Mouse (Mus musculus) forebrain, embryonic 11.5 days (tissue): ENCODE results near the gene Nktr. TPM values are rescaled to one million over a fixed set of nuclear protein-coding genes. Genes with fewer than 3 reads are reported as not detected.

Source experiments
- ATAC-seq: fragments of 200-750 bp; cut with Nextera tagmentation; replicated peaks from 2 replicates; pipeline ENCODE4 v1.8.0; 2017; ENCODE audit warnings: moderate TSS enrichment; ENCODE audit not compliant: low FRiP score
- DNase-seq: peaks from one replicate; pipeline ENCODE4 v3.0.0-alpha.2; 2017; ENCODE audit warnings: low spot score
- H3K27ac ChIP-seq: fragments of 300-500 bp; sonication (generic); 2 replicates; pipeline ENCODE4 v1.5.1; 2014; ENCODE audit warnings: low read depth, low read length
- H3K27me3 ChIP-seq: fragments of 300-500 bp; sonication (generic); 2 replicates; pipeline ENCODE4 v1.6.1; 2014; ENCODE audit warnings: mild to moderate bottlenecking, low read length, mixed read lengths; ENCODE audit not compliant: control insufficient read depth, insufficient read depth
- H3K36me3 ChIP-seq: fragments of 300-500 bp; sonication (generic); 2 replicates; pipeline ENCODE4 v1.6.1; 2014; ENCODE audit warnings: mild to moderate bottlenecking, low read length, moderate library complexity, mixed read lengths; ENCODE audit not compliant: control insufficient read depth, insufficient read depth
- H3K4me1 ChIP-seq: fragments of 300-500 bp; sonication (generic); replicated peaks from 2 replicates; pipeline ENCODE4 v1.6.1; 2014; ENCODE audit warnings: low read length, mixed read lengths; ENCODE audit not compliant: control insufficient read depth, insufficient read depth
- H3K4me2 ChIP-seq: fragments of 300-500 bp; sonication (generic); 2 replicates; pipeline ENCODE4 v1.6.1; 2014; ENCODE audit warnings: low read depth, mild to moderate bottlenecking, low read length, moderate library complexity, mixed read lengths; ENCODE audit not compliant: severe bottlenecking
- H3K4me3 ChIP-seq: fragments of 300-500 bp; sonication (generic); 2 replicates; pipeline ENCODE4 v1.5.1; 2014; ENCODE audit warnings: low read depth, low read length
- H3K9ac ChIP-seq: fragments of 300-500 bp; sonication (generic); 2 replicates; pipeline ENCODE4 v1.6.1; 2014; ENCODE audit warnings: low read length
- H3K9me3 ChIP-seq: fragments of 300-500 bp; sonication (generic); 2 replicates; pipeline ENCODE4 v1.6.1; 2016; ENCODE audit warnings: low read length, mixed read lengths; ENCODE audit not compliant: control insufficient read depth
- WGBS: fragments of 180-500 bp; shearing (Covaris S2); extraction: QIAGEN DNeasy Blood & Tissue Kit; methylation state at CpG from one replicate; pipeline ENCODE4 v1.1.7; 2014; 5-methylcytosine and 5-hydroxymethylcytosine counted together
- polyA plus RNA-seq: library from polyadenylated mRNA; unstranded; fragments of >200 nt; fragmentation: Nextera tagmentation; extraction: Ambion mirVana; gene quantifications from 2 replicates; pipeline ENCODE4 v1.2.1, GENCODE M21; 2014

Gene Nktr
- polyA plus RNA-seq, 1 experiment from 2014 or later = 67.5 TPM

DNA sequence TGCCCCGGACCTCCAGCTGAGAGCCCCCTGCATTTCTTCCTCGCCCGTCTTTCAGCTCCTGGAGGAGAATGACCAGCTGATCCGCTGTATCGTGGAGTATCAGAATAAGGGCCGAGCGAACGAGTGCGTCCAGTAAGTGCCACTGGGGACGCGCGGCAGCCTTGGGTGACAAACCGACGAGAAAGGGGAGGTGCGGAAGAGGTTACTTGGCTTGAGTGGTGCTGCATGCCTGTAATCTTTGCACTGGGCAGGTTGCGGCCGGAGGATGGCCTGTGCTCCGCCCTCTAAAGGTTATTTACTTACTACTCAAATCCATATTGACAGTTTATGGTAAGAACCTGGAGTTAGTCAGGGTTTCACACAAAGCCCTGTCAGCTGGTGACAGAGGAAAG, 8.4 kb upstream of the Nktr start:
- Histone ChIP-seq H3K4me2 (peak overlapping the region; percentile 76), H3K36me3 (no peaks in the 10 kb centered on the region), H3K9ac (peak overlapping the region; percentile 87), H3K9me3 (no peaks in the 10 kb centered on the region), H3K27me3 (no peaks in the 10 kb centered on the region), H3K4me3 (peak overlapping the region; percentile 89), H3K4me1 (peaks cover 5% of the 10 kb centered on the region; the same call in 1 of the 2 replicates), H3K27ac (peak overlapping the region; percentile 19; the same call in 1 of the 2 replicates)
- ATAC-seq (no peak; the same call in 1 of the 2 replicates), DNase-seq (no peak)
- WGBS = 0% methylated on average over 18 of the region's 18 CpGs

DNA sequence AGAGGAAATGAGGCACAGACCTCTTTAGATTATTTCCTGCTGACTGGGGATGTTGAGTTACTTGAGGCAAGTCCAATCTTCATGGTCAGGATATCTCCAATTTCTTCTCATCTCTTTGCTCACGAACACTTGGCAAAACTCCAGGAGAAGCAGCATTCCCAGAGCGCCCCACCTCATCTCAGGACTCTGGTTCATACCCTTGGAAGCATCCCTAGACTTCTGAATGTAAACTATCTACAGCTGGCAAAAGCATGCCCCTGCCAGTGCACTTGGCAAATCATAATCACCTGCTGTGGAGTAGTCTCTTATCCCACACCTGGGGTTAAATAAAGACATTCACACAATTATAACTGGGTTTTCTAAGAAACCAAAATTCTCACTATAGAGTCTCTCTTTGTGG, 1.9 kb upstream of the Nktr start:
- no peaks in the 10 kb centered on the region for H3K27me3 ChIP-seq
- no peak overlapping the region for H3K4me3 ChIP-seq
- DNase-seq (no peak), ATAC-seq (no peak)
- H3K9ac ChIP-seq = no peak overlapping the region
- H3K36me3 ChIP-seq = no peaks in the 10 kb centered on the region
- H3K27ac ChIP-seq = no peak overlapping the region
- H3K9me3 ChIP-seq = no peaks in the 10 kb centered on the region
- H3K4me2 ChIP-seq = no peak overlapping the region
- H3K4me1 ChIP-seq = 0 out of 2 replicates have a peak, but pooled peaks cover 2% of the 10 kb centered on the region
- WGBS = 95% methylated on average over 2 of the region's 2 CpGs

DNA sequence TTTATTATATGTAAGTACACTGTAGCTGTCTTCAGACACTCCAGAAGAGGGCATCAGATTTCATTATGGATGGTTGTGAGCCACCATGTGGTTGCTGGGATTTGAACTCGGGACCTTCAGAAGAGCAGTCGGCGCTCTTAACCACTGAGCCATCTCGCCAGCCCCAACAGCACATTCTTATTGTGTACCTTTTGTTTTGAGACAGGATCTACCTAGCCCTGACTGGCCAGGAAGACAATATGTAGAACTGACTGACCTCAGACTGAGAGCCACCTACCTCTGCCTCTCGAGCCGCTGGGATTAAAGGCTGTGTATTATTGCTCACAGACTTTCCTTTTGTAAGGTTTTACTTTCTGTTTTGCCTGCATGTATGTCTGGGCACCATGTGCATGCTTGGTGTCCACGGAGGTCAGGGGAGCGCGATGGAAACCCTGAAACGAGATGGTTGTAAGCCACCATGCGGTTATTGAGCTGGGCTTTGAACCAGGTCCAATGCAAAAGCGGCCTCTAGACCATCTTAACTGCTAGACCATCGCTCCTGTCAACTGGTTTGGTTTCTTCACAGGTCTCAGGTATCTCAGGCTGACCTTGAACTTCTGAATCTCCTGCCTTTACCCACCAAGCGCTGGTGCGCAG, 781 bp upstream of the Nktr start:
- no peak for DNase-seq
- 65% methylated on average over 15 of the region's 15 CpGs for WGBS

DNA sequence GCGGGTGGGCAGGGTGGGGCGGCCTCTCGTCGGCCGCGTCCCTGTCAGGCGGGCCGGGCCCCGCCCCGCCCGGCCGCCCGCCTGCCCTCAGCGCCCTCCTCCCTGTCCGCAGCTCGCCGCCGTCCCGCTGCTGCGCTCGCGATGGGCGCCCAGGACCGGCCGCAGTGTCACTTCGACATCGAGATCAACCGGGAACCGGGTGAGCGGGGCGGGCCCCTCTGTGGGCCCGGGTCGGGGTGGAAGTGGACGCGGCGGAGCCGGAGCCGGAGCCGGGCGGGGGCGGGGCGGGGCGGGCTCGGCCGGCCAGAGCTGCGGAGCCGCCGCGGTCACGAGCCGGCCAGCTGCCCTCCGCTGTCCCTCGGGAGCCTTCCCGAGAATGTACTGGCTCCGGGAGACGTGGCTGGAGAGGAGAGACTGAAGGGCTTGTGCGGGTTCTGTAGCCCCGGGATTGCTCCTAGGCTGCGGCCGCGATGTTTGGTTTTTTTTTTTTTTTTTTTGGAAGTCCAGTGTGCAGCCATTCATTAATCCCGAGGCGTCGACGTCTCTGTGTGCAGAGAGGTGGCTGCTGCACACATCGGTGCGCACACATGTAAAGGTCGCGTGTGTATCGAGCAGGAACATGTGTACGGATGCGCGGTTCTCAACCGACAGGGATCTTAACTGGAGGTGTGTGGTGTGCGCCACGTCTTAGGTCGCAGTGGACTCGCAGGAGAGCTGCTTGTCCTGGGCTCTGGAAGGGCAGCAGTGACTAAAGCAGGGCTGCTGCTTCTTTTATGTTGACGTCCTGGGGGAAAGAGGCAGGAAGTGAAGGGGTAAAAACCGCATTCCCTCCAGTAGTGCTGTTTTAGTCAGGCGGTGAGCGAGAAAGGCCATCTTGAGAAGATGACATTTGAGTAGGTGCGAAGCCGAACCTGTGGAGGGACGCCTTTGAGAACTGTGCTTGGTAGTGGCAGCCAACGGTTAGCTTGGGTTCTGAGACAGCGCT, 670 bp downstream of the Nktr start:
- Histone ChIP-seq H3K36me3 (no peaks in the 10 kb centered on the region), H3K27ac (peak overlapping the region; percentile 88), H3K9ac (peak overlapping the region; percentile 94), H3K9me3 (no peaks in the 10 kb centered on the region), H3K4me2 (peak overlapping the region; percentile 66), H3K4me1 (0 out of 2 replicates have a peak, but pooled peaks cover 2% of the 10 kb centered on the region), H3K27me3 (no peaks in the 10 kb centered on the region), H3K4me3 (peak overlapping the region; percentile 97)
- peak; percentile 77 for ATAC-seq
- DNase-seq = peak; percentile 62
- under 1% methylated on average over 59 of the region's 87 CpGs for WGBS

More for the DNA sequence above, 781 bp upstream of the Nktr start:
- Histone ChIP-seq H3K27ac (peak overlapping the region; percentile 78; the same call in 1 of the 2 replicates), H3K9me3 (no peaks in the 10 kb centered on the region), H3K4me1 (0 out of 2 replicates have a peak, but pooled peaks cover 2% of the 10 kb centered on the region), H3K4me3 (peak overlapping the region; percentile 97), H3K27me3 (no peaks in the 10 kb centered on the region), H3K9ac (peak overlapping the region; percentile 70), H3K4me2 (peak overlapping the region; percentile 66), H3K36me3 (no peaks in the 10 kb centered on the region)
- ATAC-seq = peak; percentile 11

DNA sequence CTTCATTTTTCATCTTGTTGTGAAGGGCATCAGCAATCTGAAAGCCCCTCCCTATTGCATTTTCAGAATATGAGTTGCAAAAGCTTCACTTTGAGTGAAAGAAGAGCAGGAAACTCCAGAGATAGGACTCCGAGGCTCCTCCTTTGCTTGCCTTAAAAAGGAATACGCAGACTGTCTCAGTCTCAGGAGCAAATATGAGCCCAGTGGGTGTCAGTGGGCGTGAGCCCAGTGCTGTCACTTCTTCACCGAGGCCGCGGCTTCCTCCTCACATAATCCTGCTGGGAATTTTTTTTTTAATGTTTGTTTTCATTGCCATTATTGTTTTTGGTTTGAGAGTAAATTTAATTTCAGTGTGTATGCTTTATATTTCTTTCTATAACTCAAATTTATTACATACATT, 21.5 kb downstream of the Nktr start:
- H3K36me3 ChIP-seq = no peaks in the 10 kb centered on the region; the same call in 1 of the 2 replicates
- no peak overlapping the region for H3K9ac ChIP-seq
- no peak for DNase-seq
- no peak overlapping the region for H3K27ac ChIP-seq
- H3K4me3 ChIP-seq = no peak overlapping the region
- no peaks in the 10 kb centered on the region for H3K9me3 ChIP-seq
- no peak for ATAC-seq
- 91% methylated on average over 6 of the region's 6 CpGs for WGBS
- no peaks in the 10 kb centered on the region for H3K27me3 ChIP-seq
- no peak overlapping the region for H3K4me2 ChIP-seq
- H3K4me1 ChIP-seq = no peaks in the 10 kb centered on the region

DNA sequence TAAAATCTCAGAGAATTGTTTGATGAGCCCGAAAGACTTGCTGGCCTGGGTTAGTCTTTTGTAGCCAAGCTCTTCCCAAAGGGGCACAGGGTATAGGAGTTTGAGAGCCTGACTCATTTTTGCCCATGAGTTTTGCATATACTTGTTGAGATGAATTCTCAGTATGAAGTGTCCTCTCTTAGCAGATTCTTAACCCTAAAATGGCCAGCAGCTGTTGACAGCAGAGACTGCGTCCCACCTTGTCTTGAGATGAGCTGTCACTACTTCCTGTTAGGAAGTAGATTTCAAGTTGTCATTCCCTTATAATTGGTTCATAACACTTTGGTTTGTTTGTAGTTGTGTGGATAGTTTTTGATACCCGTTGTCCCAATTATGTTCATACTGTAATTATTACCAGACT, 22.2 kb downstream of the Nktr start:
- ATAC-seq (no peak), DNase-seq (no peak)
- no peaks in the 10 kb centered on the region for H3K27me3 ChIP-seq
- H3K9me3 ChIP-seq = no peaks in the 10 kb centered on the region
- no peaks in the 10 kb centered on the region; the same call in 1 of the 2 replicates for H3K36me3 ChIP-seq
- no peak overlapping the region for H3K4me2 ChIP-seq
- 92% methylated on average over 3 of the region's 3 CpGs for WGBS
- no peak overlapping the region for H3K9ac ChIP-seq
- H3K4me3 ChIP-seq = no peak overlapping the region
- H3K27ac ChIP-seq = no peak overlapping the region
- H3K4me1 ChIP-seq = no peaks in the 10 kb centered on the region

DNA sequence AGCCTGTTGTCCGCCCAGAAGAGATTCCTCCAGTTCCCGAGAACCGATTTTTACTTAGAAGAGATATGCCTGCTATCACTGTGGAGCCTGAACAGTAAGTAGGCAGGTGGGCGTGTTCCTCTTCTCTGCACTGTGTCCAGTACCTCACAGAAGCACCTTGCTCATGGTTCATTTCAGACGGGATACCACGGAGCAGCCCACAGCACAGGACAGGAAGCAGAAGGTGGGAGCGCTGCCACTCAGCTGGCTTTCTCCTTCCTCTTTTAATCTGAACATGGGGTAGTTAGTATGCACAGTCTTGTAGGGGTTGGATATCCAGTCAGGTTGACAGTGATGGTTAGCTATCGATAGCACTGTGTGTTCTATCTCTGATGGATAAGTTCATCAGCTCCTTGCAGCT, 25.1 kb downstream of the Nktr start:
- Histone ChIP-seq H3K4me1 (no peaks in the 10 kb centered on the region), H3K9ac (no peak overlapping the region), H3K4me3 (no peak overlapping the region), H3K27me3 (no peaks in the 10 kb centered on the region), H3K27ac (no peak overlapping the region), H3K4me2 (no peak overlapping the region), H3K9me3 (no peaks in the 10 kb centered on the region), H3K36me3 (peaks cover 10% of the 10 kb centered on the region)
- DNase-seq (no peak), ATAC-seq (no peak)
- WGBS = 89% methylated on average over 8 of the region's 8 CpGs

DNA sequence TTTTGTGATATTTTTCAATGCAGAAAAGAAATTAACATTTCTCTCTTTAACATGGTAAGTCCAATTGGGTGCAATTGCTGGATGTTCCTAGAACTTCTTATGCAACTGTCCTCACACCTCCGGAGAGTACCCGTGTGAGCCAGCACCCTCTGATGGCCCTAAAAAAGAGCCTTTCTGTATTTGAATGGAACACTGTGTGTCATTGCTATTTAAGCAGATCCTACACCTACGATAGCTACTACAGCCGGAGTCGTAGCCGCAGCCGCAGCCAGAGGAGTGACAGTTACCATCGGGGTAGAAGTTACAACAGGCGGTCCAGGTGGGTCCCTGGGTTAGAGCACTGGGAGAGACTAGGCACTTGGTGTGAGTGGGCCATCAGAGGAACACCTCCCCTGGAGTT, 33.8 kb downstream of the Nktr start:
- DNase-seq = no peak
- 92% methylated on average over 9 of the region's 9 CpGs for WGBS
- H3K36me3 ChIP-seq = peaks cover 8% of the 10 kb centered on the region

More for the DNA sequence above, 33.8 kb downstream of the Nktr start:
- no peaks in the 10 kb centered on the region for H3K9me3 ChIP-seq
- no peak overlapping the region for H3K4me2 ChIP-seq
- no peaks in the 10 kb centered on the region for H3K27me3 ChIP-seq
- H3K9ac ChIP-seq = no peak overlapping the region
- H3K4me3 ChIP-seq = no peak overlapping the region
- no peaks in the 10 kb centered on the region for H3K4me1 ChIP-seq
- H3K27ac ChIP-seq = no peak overlapping the region
- ATAC-seq = no peak
